Mouse (Mus musculus) neural tube, embryonic 12.5 days (tissue): Measurements from ENCODE around the gene Rnf181. TPM values are rescaled to one million over a fixed set of nuclear protein-coding genes. Genes with fewer than 3 reads are reported as not detected.

Source experiments
- ATAC-seq: fragments of 200-750 bp; cut with Nextera tagmentation; 2 replicates; pipeline ENCODE4 v1.8.0; 2017; ENCODE audit warnings: low read depth, mild to moderate bottlenecking, moderate TSS enrichment, moderate library complexity; ENCODE audit not compliant: low FRiP score
- H3K27ac ChIP-seq: fragments of 300-500 bp; sonication (generic); 2 replicates; pipeline ENCODE4 v1.5.1; 2016
- H3K27me3 ChIP-seq: fragments of 300-500 bp; sonication (generic); replicated peaks from 2 replicates; pipeline ENCODE4 v1.6.1; 2016; ENCODE audit warnings: mild to moderate bottlenecking
- H3K36me3 ChIP-seq: fragments of 300-500 bp; sonication (generic); 2 replicates; pipeline ENCODE4 v1.6.1; 2016; ENCODE audit warnings: mild to moderate bottlenecking
- H3K4me1 ChIP-seq: fragments of 300-500 bp; sonication (generic); 2 replicates; pipeline ENCODE4 v1.6.1; 2016
- H3K4me2 ChIP-seq: fragments of 300-500 bp; sonication (generic); replicated peaks from 2 replicates; pipeline ENCODE4 v1.6.1; 2016; ENCODE audit warnings: mild to moderate bottlenecking
- H3K4me3 ChIP-seq: fragments of 300-500 bp; sonication (generic); 2 replicates; pipeline ENCODE4 v1.5.1; 2016
- H3K9ac ChIP-seq: fragments of 300-500 bp; sonication (generic); 2 replicates; pipeline ENCODE4 v1.6.1; 2016; ENCODE audit warnings: mild to moderate bottlenecking
- H3K9me3 ChIP-seq: fragments of 300-500 bp; sonication (generic); 2 replicates; pipeline ENCODE4 v1.6.1; 2016; ENCODE audit warnings: mild to moderate bottlenecking
- WGBS: fragments of 180-500 bp; shearing (Covaris S2); methylation state at CpG from one replicate; pipeline ENCODE4 v1.1.7; 2016; 5-methylcytosine and 5-hydroxymethylcytosine counted together
- polyA plus RNA-seq: library from polyadenylated mRNA; unstranded; fragments of >200 nt; fragmentation: Nextera tagmentation; extraction: Ambion mirVana; gene quantifications from 2 replicates; pipeline ENCODE4 v1.2.1, GENCODE M21; 2016

Gene Rnf181
- polyA plus RNA-seq, result 108 and 109 TPM in 2 replicates

- Histone ChIP-seq H3K9me3 (no peaks in the 10 kb centered on the region), H3K4me3 (no peak within 1 kb of the TSS), H3K4me1 (no peaks in the 10 kb centered on the region), H3K9ac (no peak within 1 kb of the TSS), H3K36me3 (no peaks in the 10 kb centered on the region), H3K27me3 (no peaks in the 10 kb centered on the region), H3K4me2 (no peak within 1 kb of the TSS), H3K27ac (no peak within 1 kb of the TSS)
- 72% methylated on average over 4 of the region's 4 CpGs for WGBS
- ATAC-seq, result no peak
These were observed at the start of gene Rnf181 for GRCm38 (mm10) chr6:72366844-72367443. TSS of gene Rnf181 (minus strand) at chr6:72366956.

GRCm38 (mm10) chr6:72415964-72416772, 49.4 kb upstream of the Rnf181 start:
- no peak overlapping the region for H3K4me3 ChIP-seq
- H3K9ac ChIP-seq, result no peak overlapping the region
- no peak overlapping the region for H3K27ac ChIP-seq
- H3K9me3 ChIP-seq, result no peaks in the 10 kb centered on the region
- peaks cover 24% of the 10 kb centered on the region for H3K36me3 ChIP-seq
- peaks cover 14% of the 10 kb centered on the region for H3K4me1 ChIP-seq
- WGBS, result 91% methylated on average over 7 of the region's 7 CpGs
- H3K27me3 ChIP-seq, result no peaks in the 10 kb centered on the region
- H3K4me2 ChIP-seq, result no peak overlapping the region
- no peak for ATAC-seq

DNA sequence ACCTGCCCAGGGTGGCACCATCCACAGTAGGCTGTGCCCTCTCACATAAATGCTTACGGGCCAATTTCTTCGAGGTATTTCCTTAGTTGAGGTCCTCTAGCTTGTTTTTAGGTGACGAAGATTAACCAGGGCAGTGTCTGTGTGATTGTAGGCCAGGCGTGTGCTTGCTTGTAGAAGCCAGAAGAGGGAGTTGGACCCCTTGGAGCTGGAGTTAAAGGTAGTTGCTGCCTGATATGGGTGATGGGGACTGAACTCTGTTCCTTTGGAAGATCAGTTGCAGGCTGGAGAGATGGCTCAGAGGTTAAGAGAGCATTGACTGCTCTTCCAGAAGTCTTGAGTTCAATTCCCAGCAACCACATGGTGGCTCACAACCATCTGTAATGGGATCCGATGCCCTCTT, 48.4 kb upstream of the Rnf181 start:
- H3K4me2 ChIP-seq, result peak overlapping the region; percentile 72
- 0 out of 2 replicates have a peak, but pooled peaks cover 3% of the 10 kb centered on the region for H3K27me3 ChIP-seq
- 90% methylated on average over 5 of the region's 5 CpGs for WGBS
- 0 out of 2 replicates have a peak overlapping the region, but pooled peaks have one; percentile 7 for H3K4me3 ChIP-seq
- no peak for ATAC-seq
- no peak overlapping the region for H3K27ac ChIP-seq
- no peak overlapping the region for H3K9ac ChIP-seq
- H3K36me3 ChIP-seq, result peaks cover 21% of the 10 kb centered on the region
- H3K4me1 ChIP-seq, result peaks cover 14% of the 10 kb centered on the region
- no peaks in the 10 kb centered on the region for H3K9me3 ChIP-seq

- peaks cover 16% of the 10 kb centered on the region for H3K36me3 ChIP-seq
- no peak within 1 kb of the TSS for H3K27ac ChIP-seq
- H3K9ac ChIP-seq, result peak within 1 kb of the TSS; percentile 83
- H3K4me2 ChIP-seq, result peak within 1 kb of the TSS; percentile 72
- no peaks in the 10 kb centered on the region for H3K9me3 ChIP-seq
- peak within 1 kb of the TSS; percentile 81 for H3K4me3 ChIP-seq
- 0 out of 2 replicates have a peak, but pooled peaks cover 3% of the 10 kb centered on the region for H3K27me3 ChIP-seq
- 2% methylated on average over 33 of the region's 33 CpGs for WGBS
- peaks cover 14% of the 10 kb centered on the region for H3K4me1 ChIP-seq
- peak; percentile 97 for ATAC-seq
These were observed 47.5 kb upstream of the Rnf181 start, which contains the start of gene Ggcx for GRCm38 (mm10) chr6:72414076-72414756. TSS of gene Ggcx (plus strand) at chr6:72414308.

- Histone ChIP-seq H3K9ac (no peak overlapping the region), H3K9me3 (no peaks in the 10 kb centered on the region)
- 86% methylated on average over 7 of the region's 7 CpGs for WGBS
These were observed 43.8 kb upstream of the Rnf181 start for GRCm38 (mm10) chr6:72410518-72410917.

DNA sequence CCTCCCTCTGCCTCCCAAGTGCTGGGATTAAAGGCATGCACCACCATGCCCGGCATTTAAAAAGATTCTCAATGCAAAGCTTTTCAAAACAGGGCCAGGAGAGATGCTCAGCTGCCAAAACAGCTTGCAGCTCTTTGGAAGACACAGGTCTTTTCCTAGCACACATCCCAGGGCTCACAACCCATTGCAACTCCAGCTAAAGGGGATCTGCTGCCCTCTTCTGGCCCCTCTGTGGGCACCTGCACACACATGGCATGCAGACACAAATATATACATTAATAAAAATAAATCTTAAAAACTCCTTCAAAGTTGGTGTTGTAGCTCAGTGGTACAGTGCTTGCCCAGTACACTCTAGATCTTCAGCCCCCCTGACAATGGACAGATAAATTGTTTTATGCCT, 43.2 kb upstream of the Rnf181 start:
- Histone ChIP-seq H3K9ac (no peak overlapping the region), H3K27ac (no peak overlapping the region), H3K4me2 (no peak overlapping the region), H3K27me3 (0 out of 2 replicates have a peak, but pooled peaks cover 3% of the 10 kb centered on the region), H3K9me3 (no peaks in the 10 kb centered on the region), H3K36me3 (no peaks in the 10 kb centered on the region), H3K4me3 (no peak overlapping the region), H3K4me1 (peaks cover 4% of the 10 kb centered on the region)
- WGBS, result 52% methylated on average over 1 of the region's 1 CpGs
- no peak for ATAC-seq

More at GRCm38 (mm10) chr6:72410518-72410917, 43.8 kb upstream of the Rnf181 start:
- H3K4me1 ChIP-seq, result peaks cover 9% of the 10 kb centered on the region
- no peaks in the 10 kb centered on the region for H3K36me3 ChIP-seq
- H3K4me3 ChIP-seq, result no peak overlapping the region
- H3K27ac ChIP-seq, result no peak overlapping the region
- H3K4me2 ChIP-seq, result no peak overlapping the region
- no peak for ATAC-seq
- 0 out of 2 replicates have a peak, but pooled peaks cover 3% of the 10 kb centered on the region for H3K27me3 ChIP-seq

DNA sequence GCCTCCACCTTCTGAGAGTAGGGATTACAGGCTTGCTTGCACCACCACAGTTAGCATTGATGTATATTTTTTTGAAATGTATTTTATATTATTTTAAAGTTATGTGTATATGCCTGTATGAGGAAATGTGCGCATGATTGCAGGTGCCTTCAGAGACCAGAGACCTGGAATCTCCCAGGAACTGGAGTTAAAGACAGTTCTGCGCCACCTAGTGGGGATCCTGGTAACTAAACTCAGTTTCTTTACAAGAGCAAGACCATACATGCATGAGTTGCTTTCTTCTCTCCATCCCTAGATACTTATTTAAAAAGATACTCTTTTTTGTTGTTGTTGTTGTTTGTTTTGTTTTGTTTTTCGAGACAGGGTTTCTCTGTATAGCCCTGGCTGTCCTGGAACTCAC, 42.8 kb upstream of the Rnf181 start:
- WGBS, result 18% methylated on average over 3 of the region's 3 CpGs
- H3K27ac ChIP-seq, result no peak overlapping the region
- 0 out of 2 replicates have a peak, but pooled peaks cover 3% of the 10 kb centered on the region for H3K27me3 ChIP-seq
- no peak overlapping the region for H3K9ac ChIP-seq
- no peaks in the 10 kb centered on the region for H3K36me3 ChIP-seq
- no peaks in the 10 kb centered on the region for H3K4me1 ChIP-seq
- no peak overlapping the region for H3K4me3 ChIP-seq
- no peak overlapping the region for H3K4me2 ChIP-seq
- no peak for ATAC-seq
- H3K9me3 ChIP-seq, result no peaks in the 10 kb centered on the region

DNA sequence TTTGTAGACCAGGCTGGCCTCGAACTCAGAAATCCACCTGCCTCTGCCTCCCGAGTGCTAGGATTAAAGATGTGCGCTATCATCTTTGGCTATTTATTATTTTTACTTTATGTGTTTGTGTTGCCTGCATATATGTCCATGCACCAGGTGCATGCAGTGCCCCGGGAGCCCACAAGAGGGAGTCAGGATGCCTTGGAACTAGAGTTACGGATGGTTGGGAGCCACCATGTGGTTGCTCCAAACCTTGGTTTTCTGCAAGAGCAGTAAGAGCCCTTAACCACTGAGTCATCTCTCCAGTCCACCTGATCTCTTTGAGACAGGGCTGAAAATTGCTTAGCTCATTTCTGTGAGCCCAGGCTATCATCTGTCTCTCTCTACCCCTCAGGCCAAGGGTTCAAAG, 40.4 kb upstream of the Rnf181 start:
- no peaks in the 10 kb centered on the region for H3K36me3 ChIP-seq
- H3K9ac ChIP-seq, result no peak overlapping the region
- no peak overlapping the region for H3K4me3 ChIP-seq
- no peak overlapping the region for H3K27ac ChIP-seq
- H3K4me1 ChIP-seq, result no peaks in the 10 kb centered on the region
- under 1% methylated on average over 5 of the region's 5 CpGs for WGBS
- no peak; the same call in 1 of the 2 replicates for ATAC-seq
- H3K9me3 ChIP-seq, result no peaks in the 10 kb centered on the region
- 0 out of 2 replicates have a peak, but pooled peaks cover 3% of the 10 kb centered on the region for H3K27me3 ChIP-seq
- no peak overlapping the region for H3K4me2 ChIP-seq

DNA sequence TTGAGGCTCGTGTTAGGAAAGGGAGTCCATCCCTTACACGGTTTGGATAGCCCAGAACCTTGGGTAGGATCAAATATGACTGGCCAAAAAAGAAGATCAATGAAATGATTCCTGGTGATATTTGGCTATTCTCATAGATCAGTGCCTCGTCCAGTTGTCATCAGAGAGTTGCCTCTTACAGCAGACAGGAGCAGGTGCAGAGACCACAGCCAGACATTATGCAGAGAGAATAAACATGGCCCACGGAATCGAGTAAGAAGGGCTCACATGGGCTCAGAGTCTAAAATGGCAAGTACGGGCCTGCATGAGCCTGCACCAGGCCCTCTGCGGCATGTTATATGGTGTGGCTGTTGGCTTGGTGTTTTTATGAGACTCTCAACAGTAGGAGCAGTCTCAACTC, 38.6 kb upstream of the Rnf181 start:
- Histone ChIP-seq H3K36me3 (no peaks in the 10 kb centered on the region), H3K4me3 (no peak overlapping the region), H3K27me3 (no peaks in the 10 kb centered on the region), H3K9me3 (no peaks in the 10 kb centered on the region), H3K4me2 (no peak overlapping the region), H3K27ac (no peak overlapping the region), H3K4me1 (no peaks in the 10 kb centered on the region), H3K9ac (no peak overlapping the region)
- WGBS, result 82% methylated on average over 7 of the region's 7 CpGs
- ATAC-seq, result no peak

GRCm38 (mm10) chr6:72401875-72402274, 35.1 kb upstream of the Rnf181 start:
- no peak for ATAC-seq
- Histone ChIP-seq H3K9me3 (no peaks in the 10 kb centered on the region), H3K27ac (no peak overlapping the region), H3K4me3 (no peak overlapping the region), H3K4me1 (no peaks in the 10 kb centered on the region), H3K27me3 (no peaks in the 10 kb centered on the region), H3K4me2 (no peak overlapping the region), H3K9ac (no peak overlapping the region), H3K36me3 (no peaks in the 10 kb centered on the region)
- 18% methylated on average over 7 of the region's 7 CpGs for whole genome bisulfite sequencing

- no peak overlapping the region for H3K27ac ChIP-seq
These were observed 33.2 kb upstream of the Rnf181 start for GRCm38 (mm10) chr6:72399967-72400366.

DNA sequence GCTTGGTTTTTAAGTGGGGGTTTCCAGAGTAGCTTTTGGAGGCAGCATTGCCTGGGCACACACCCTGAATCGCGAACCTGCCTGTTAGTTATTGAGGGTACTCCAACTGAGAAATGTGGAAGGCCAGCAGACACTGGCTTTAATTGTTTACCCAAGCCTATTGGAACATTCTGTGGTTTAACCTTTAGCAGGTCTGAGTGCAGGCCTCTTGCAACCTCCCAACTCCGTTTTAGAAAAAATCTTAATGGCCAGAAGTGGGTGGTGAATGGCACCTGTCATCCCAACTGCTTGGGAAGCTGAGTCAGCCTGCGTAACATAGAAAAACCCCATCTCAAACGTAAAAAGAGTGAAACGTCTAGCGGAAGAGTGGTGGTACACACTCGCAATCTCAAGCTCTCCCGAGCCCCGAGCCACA, 30.1 kb upstream of the Rnf181 start:
- Histone ChIP-seq H3K9me3 (no peaks in the 10 kb centered on the region), H3K4me1 (no peaks in the 10 kb centered on the region), H3K9ac (no peak overlapping the region), H3K4me3 (no peak overlapping the region), H3K27ac (no peak overlapping the region), H3K27me3 (no peaks in the 10 kb centered on the region), H3K4me2 (no peak overlapping the region), H3K36me3 (no peaks in the 10 kb centered on the region)
- no peak for ATAC-seq
- WGBS, result 84% methylated on average over 10 of the region's 10 CpGs

More at GRCm38 (mm10) chr6:72399967-72400366, 33.2 kb upstream of the Rnf181 start:
- Histone ChIP-seq H3K9ac (no peak overlapping the region), H3K4me3 (no peak overlapping the region), H3K4me1 (no peaks in the 10 kb centered on the region), H3K4me2 (no peak overlapping the region), H3K9me3 (no peaks in the 10 kb centered on the region), H3K36me3 (no peaks in the 10 kb centered on the region), H3K27me3 (no peaks in the 10 kb centered on the region)
- ATAC-seq, result no peak
- WGBS, result 56% methylated on average over 2 of the region's 2 CpGs
